Mouse (Mus musculus) megakaryocyte, embryonic 14.5 days (primary cell): ENCODE results near the gene Gm21987. TPM values are rescaled to one million over a fixed set of nuclear protein-coding genes. Genes with fewer than 3 reads are reported as not detected.
A peak's percentile ranks its signal among the peaks of the same experiment; 100 is the strongest.

Experiments
- H3K27me3 ChIP-seq: replicated peaks from 2 replicates; pipeline ENCODE3; 2012; ENCODE audit warnings: inconsistent platforms
- H3K36me3 ChIP-seq: replicated peaks from 2 replicates; pipeline ENCODE3; 2012; ENCODE audit warnings: low read length, inconsistent platforms, mixed read lengths
- H3K4me1 ChIP-seq: 2 replicates; pipeline ENCODE4 v1.6.1; 2012; ENCODE audit warnings: inconsistent platforms
- H3K4me3 ChIP-seq: replicated peaks from 2 replicates; pipeline ENCODE3; 2012; ENCODE audit warnings: moderate library complexity, mild to moderate bottlenecking, inconsistent platforms
- H3K9me3 ChIP-seq: 2 replicates; pipeline ENCODE4 v1.6.1; 2012; ENCODE audit warnings: inconsistent platforms
- FLI1 ChIP-seq: IDR thresholded peaks from 2 replicates; pipeline ENCODE4 v1.6.1; 2012; ENCODE audit warnings: low read length, inconsistent platforms, mixed read lengths
- GATA1 ChIP-seq: IDR thresholded peaks from 3 replicates; pipeline ENCODE4 v1.6.1; 2012; ENCODE audit warnings: mixed read lengths, low read length, inconsistent platforms, borderline replicate concordance
- polyA plus RNA-seq: library from polyadenylated mRNA; stranded (reverse); fragments of >175 nt; gene quantifications from 2 replicates; pipeline ENCODE4 v1.2.3, GENCODE M21; 2012; ENCODE audit warnings: low replicate concordance; ENCODE audit not compliant: insufficient read depth

Gm21987 gene
- polyA plus RNA-seq, 1 experiment = 1,896 TPM

DNA sequence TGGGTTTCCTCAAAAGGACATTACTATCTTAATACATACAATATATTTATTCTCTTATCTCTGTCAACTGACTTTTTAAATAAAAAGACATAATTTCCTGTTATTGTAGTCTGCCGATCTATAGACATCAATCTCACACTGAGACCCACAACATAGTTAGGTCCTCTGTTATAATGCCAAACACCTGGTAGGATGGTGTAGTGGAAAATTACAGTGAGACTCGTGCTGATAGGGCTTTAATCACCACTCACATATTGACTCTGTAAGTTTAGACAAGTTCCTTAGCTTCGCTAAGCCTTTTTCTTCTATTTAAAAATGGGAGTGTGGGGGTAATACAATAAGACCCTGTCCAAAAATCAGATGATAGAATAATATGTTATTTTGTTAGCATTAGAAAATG is 13.0 kb downstream of the Gm21987 start:
- TF ChIP-seq FLI1 (no peak), GATA1 (no peak)

DNA sequence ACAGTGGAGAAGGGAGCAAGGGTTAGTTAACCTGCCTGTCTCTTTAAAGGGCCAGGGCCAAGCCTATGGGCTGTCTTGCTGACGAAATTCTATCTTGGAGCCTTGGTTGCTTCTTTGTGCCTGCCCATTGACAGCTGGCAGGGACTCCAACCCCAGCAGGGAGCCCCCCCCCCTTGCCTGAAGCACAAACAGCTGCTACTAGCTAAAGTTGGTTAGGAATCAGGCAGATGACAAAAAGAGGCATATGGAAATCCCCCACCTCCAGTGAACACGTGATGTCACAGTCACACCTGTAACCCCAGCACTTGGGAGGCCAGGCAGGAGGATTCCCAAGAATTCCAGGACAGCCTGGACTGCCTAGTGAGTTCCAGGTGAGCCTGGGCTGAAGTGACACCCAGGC is 13.5 kb downstream of the Gm21987 start:
- TF ChIP-seq GATA1 = no peak
- no peak for TF ChIP-seq FLI1
- Histone ChIP-seq H3K4me1 (peaks cover 85% of the 10 kb centered on the region), H3K36me3 (peaks cover 69% of the 10 kb centered on the region), H3K27me3 (no peaks in the 10 kb centered on the region), H3K9me3 (no peaks in the 10 kb centered on the region), H3K4me3 (no peak overlapping the region)

More for the DNA sequence above, 13.0 kb downstream of the Gm21987 start:
- Histone ChIP-seq H3K9me3 (no peaks in the 10 kb centered on the region), H3K4me3 (no peak overlapping the region), H3K4me1 (peaks cover 85% of the 10 kb centered on the region), H3K27me3 (no peaks in the 10 kb centered on the region), H3K36me3 (peaks cover 67% of the 10 kb centered on the region)

DNA sequence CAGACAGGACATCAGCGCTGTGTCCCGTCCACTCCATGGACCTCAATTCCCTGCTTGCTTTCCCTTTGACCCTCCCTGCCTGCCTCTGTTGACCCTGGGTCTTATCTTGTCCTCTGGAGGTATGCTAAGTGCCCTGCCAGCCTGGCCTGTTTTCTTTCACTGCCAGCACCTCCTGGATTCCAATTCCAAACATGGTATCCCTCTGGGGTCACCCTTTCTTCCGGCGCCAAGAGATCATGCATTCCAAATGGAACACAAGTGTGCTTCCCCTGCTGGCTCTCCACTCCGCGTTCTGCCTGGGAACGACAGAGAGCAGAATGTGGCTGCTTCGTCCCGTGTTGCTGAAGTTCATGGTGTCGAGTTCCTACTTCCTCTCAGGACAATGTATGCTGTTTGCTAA is 15.1 kb downstream of the Gm21987 start, which contains the start of gene Popdc2:
TSS of gene Popdc2 (plus strand) at position 277 of the 400 bp plus-strand sequence.
- H3K4me3 ChIP-seq = peak within 1 kb of the TSS; percentile 48
- no peaks in the 10 kb centered on the region for H3K27me3 ChIP-seq
- peaks cover 80% of the 10 kb centered on the region for H3K4me1 ChIP-seq
- peaks cover 63% of the 10 kb centered on the region for H3K36me3 ChIP-seq
- no peaks in the 10 kb centered on the region for H3K9me3 ChIP-seq
- no peak for TF ChIP-seq FLI1
- TF ChIP-seq GATA1 = no peak

DNA sequence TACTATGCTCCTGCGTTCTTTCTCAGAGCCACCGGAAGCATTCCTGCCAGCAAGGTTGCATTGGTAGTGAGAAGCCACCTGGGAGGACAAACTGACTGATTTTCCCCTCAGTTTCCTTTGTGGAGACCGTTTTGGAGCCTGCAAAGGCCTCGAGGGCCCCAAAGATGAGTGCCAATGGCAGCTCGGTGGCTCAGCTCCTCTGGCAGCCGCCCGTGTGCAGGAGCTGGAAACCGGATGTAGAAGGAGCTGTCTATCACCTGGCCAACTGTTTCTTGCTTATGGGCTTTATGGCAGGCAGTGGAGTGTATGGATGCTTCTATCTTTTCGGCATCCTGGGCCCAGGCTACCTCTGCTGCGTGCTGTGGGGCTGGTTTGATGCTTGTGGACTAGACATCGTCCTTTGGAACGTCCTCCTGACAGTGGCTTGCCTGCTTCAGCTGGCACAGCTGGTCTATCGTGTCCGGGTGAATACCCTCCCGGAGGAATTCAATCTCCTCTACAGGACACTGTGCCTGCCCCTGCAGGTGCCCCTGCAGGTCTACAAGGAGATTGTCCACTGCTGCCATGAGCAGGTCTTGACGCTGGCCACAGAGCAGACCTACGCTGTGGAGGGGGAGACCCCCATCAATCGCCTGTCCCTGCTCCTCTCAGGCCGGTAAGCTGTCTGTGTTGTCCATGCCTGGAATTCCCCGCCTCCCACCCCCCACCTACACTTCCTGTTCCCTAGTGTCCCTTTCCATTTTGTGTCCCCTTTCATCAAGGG is 15.8 kb downstream of the Gm21987 start:
- H3K9me3 ChIP-seq = no peaks in the 10 kb centered on the region
- no peak for TF ChIP-seq FLI1
- TF ChIP-seq GATA1 = no peak
- H3K4me3 ChIP-seq = peak overlapping the region; percentile 48
- no peaks in the 10 kb centered on the region for H3K27me3 ChIP-seq
- H3K36me3 ChIP-seq = peaks cover 56% of the 10 kb centered on the region
- H3K4me1 ChIP-seq = peaks cover 78% of the 10 kb centered on the region

DNA sequence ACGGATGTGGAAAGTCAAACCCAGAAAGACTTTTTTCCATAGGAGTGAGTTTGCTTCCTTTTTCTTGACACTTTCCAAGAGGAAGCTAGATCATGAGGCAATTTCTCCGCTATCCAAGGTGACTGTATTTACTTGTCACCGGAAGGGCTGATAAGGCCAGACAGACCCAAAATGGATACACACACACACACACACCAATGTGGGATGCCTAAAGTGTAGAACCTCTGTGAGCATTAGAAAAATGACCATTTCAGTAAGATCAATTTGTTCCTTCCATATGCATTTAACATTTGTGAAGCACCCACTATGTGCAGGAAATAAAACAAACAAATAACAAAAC is 16.4 kb downstream of the Gm21987 start:
- Histone ChIP-seq H3K4me3 (no peak overlapping the region), H3K9me3 (no peaks in the 10 kb centered on the region), H3K36me3 (peaks cover 50% of the 10 kb centered on the region), H3K4me1 (peaks cover 73% of the 10 kb centered on the region), H3K27me3 (no peaks in the 10 kb centered on the region)
- TF ChIP-seq FLI1 (no peak), GATA1 (no peak)

DNA sequence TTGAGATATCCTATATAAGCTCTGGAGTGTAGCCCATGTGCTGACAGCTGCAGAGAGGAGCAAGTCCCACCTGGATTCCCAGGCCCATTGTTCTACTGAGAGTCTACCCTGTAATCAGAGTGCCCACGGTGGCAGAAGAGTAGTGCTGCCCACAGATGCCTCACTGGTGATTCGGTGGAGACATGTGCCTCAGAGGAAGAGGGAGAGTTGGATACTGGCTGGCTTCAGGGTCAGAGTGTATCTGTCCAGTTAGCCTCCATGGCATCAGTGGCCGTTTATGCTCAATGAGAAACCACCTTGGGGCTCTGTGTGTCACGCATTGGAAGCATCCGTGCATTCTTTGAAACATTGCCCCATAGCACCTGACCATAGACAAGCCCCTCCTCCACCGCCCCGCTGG is 16.8 kb downstream of the Gm21987 start:
- H3K4me3 ChIP-seq = peak overlapping the region; percentile 2
- TF ChIP-seq GATA1 = no peak
- TF ChIP-seq FLI1 = no peak
- H3K9me3 ChIP-seq = no peaks in the 10 kb centered on the region
- H3K4me1 ChIP-seq = peaks cover 73% of the 10 kb centered on the region
- H3K27me3 ChIP-seq = no peaks in the 10 kb centered on the region
- peaks cover 47% of the 10 kb centered on the region for H3K36me3 ChIP-seq

DNA sequence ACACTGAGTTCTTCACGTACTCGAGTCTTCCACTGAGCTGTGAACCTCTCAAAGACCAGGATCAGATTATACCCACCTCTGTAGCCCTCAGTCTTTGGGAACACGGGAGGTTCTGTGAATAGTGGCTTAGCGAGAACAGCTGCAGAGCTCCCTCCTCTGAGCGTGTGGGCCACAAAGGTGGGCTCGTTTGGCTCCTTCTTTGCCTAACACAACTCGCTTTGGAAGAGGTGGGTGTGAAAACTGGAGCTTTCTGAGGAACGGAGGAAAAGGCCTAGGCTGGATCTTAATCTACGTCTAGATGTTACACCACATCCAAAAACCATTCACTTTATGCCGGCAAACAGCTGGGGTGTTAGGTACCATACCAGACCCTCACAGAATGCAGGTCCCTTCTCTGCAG is 18.6 kb downstream of the Gm21987 start:
- TF ChIP-seq GATA1 (no peak), FLI1 (no peak)
- Histone ChIP-seq H3K4me3 (peak overlapping the region; percentile 91), H3K36me3 (peaks cover 41% of the 10 kb centered on the region), H3K27me3 (no peaks in the 10 kb centered on the region), H3K4me1 (peaks cover 81% of the 10 kb centered on the region), H3K9me3 (no peaks in the 10 kb centered on the region)

DNA sequence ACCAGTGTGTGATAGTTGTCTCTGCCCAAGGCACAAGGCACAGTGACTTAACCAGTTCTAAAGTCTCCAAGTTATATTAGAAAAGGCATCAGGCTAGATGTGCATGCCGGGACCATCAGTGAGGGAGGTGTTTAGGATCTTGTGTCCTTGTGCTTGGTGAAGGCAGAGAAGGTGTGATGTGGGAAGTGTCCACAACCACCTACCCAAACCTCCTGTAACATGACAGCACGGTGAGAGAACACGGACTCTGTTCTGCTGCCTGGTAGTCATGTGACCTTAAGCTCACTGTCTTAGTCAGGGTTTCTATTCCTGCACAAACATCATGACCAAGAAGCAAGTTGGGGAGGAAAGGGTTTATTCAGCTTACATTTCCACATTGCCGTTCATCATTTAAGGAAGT is 19.4 kb downstream of the Gm21987 start:
- TF ChIP-seq GATA1 = no peak
- TF ChIP-seq FLI1 = no peak
- H3K36me3 ChIP-seq = peaks cover 45% of the 10 kb centered on the region
- H3K4me1 ChIP-seq = peaks cover 81% of the 10 kb centered on the region
- H3K9me3 ChIP-seq = no peaks in the 10 kb centered on the region
- H3K4me3 ChIP-seq = peak overlapping the region; percentile 91
- H3K27me3 ChIP-seq = no peaks in the 10 kb centered on the region

DNA sequence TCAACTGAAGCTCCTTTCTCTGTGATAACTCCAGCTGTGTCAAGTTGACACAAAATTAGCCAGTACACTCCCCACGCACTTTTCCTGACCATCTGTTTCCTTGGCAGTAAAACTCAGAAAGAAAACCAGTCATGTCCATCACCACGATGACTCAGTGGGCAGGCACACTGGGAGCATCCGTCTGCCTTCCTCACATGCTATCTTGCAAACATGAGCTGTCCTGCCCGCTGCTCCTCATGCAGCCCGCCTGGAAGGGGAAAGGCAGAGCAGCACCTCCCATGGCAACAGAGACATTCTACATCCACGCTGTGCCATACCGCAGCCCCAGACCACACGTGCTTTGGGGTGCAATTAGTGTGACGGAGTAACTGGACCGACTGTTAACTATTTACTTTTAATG is 21.5 kb downstream of the Gm21987 start:
- no peaks in the 10 kb centered on the region for H3K27me3 ChIP-seq
- peaks cover 35% of the 10 kb centered on the region for H3K36me3 ChIP-seq
- no peaks in the 10 kb centered on the region for H3K9me3 ChIP-seq
- H3K4me1 ChIP-seq = peaks cover 83% of the 10 kb centered on the region
- peak overlapping the region; percentile 83 for H3K4me3 ChIP-seq
- 0 out of 3 replicates have a peak, but pooled peaks have one; percentile 16 for TF ChIP-seq GATA1
- no peak for TF ChIP-seq FLI1

DNA sequence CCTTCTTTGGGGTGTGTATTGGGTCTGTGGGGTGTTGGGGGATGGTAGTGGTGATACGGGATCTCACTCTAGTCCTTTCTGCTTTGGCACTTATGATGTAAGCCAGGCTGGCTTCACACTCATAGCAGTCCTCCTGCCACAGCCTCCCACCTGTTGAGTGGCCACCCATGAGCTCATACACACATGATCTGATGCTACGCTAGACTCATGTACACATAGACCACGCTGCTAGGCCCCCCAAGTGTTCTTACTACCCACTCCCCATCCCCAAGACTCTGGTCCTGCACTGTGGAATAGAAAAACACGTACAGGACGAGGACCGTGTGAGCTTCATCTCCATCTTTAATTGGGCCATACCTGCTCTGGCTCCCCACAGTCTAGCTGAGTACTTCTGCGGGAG is 22.2 kb downstream of the Gm21987 start:
- Histone ChIP-seq H3K27me3 (no peaks in the 10 kb centered on the region), H3K36me3 (peaks cover 28% of the 10 kb centered on the region), H3K4me3 (peak overlapping the region; percentile 29), H3K9me3 (no peaks in the 10 kb centered on the region), H3K4me1 (peaks cover 83% of the 10 kb centered on the region)
- no peak for TF ChIP-seq GATA1
- TF ChIP-seq FLI1 = no peak

DNA sequence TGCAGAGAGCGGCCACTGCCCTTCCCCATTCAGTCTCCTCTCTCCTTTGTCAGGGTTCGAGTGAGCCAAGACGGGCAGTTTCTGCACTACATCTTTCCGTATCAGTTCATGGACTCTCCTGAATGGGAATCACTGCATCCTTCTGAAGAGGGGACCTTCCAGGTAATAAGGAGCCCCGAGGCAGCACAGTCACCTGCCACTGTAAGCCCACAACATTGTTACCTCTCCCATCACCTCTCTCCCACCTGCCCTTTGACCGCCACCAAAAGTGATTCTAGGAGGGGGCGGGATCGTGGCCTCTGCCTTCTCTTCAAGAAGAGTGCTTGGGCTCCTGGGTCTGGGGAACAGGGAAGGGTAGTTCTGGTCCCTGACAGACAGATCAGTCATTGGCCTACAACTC is 22.6 kb downstream of the Gm21987 start:
- TF ChIP-seq FLI1 (no peak), GATA1 (no peak)
- no peaks in the 10 kb centered on the region for H3K9me3 ChIP-seq
- H3K4me3 ChIP-seq = no peak overlapping the region
- peaks cover 83% of the 10 kb centered on the region for H3K4me1 ChIP-seq
- peaks cover 24% of the 10 kb centered on the region for H3K36me3 ChIP-seq
- no peaks in the 10 kb centered on the region for H3K27me3 ChIP-seq
